Mouse (Mus musculus) forebrain, embryonic 14.5 days (tissue): ENCODE results near the gene Ten1. TPM values are rescaled to one million over a fixed set of nuclear protein-coding genes. Genes with fewer than 3 reads are reported as not detected.

Experiments
- ATAC-seq: fragments of 200-750 bp; cut with Nextera tagmentation; 2 replicates; pipeline ENCODE4 v1.8.0; 2017; ENCODE audit warnings: mild to moderate bottlenecking, moderate library complexity
- DNase-seq: peaks from one replicate; pipeline ENCODE4 v3.0.0-alpha.2; 2015; ENCODE audit warnings: low spot score
- H3K27ac ChIP-seq: fragments of 300-500 bp; sonication (generic); 2 replicates; pipeline ENCODE4 v1.5.1; 2014; ENCODE audit warnings: low read depth, mild to moderate bottlenecking, control low read depth, low read length, moderate library complexity
- H3K27me3 ChIP-seq: fragments of 300-500 bp; sonication (generic); replicated peaks from 2 replicates; pipeline ENCODE4 v1.6.1; 2014; ENCODE audit warnings: low read length, control low read depth, mixed read lengths; ENCODE audit not compliant: control insufficient read depth, insufficient read depth
- H3K36me3 ChIP-seq: fragments of 300-500 bp; sonication (generic); 2 replicates; pipeline ENCODE4 v1.6.1; 2014; ENCODE audit warnings: low read length, control low read depth; ENCODE audit not compliant: control insufficient read depth, insufficient read depth
- H3K4me1 ChIP-seq: fragments of 300-500 bp; sonication (generic); 2 replicates; pipeline ENCODE4 v1.6.1; 2014; ENCODE audit warnings: antibody characterized with exemption, low read length, control low read depth; ENCODE audit not compliant: control insufficient read depth, insufficient read depth
- H3K4me2 ChIP-seq: fragments of 300-500 bp; sonication (generic); 2 replicates; pipeline ENCODE4 v1.6.1; 2014; ENCODE audit warnings: mild to moderate bottlenecking, control low read depth, low read length
- H3K4me3 ChIP-seq: fragments of 300-500 bp; sonication (generic); 2 replicates; pipeline ENCODE4 v1.5.1; 2014; ENCODE audit warnings: low read depth, low read length, control low read depth
- H3K9ac ChIP-seq: fragments of 300-500 bp; sonication (generic); 2 replicates; pipeline ENCODE4 v1.6.1; 2014; ENCODE audit warnings: mild to moderate bottlenecking, low read length, control low read depth, moderate library complexity
- H3K9me3 ChIP-seq: fragments of 300-500 bp; sonication (generic); replicated peaks from 2 replicates; pipeline ENCODE4 v1.6.1; 2016; ENCODE audit warnings: low read length, control low read depth, mixed read lengths; ENCODE audit not compliant: control insufficient read depth
- WGBS: fragments of 180-500 bp; shearing (Covaris S2); extraction: QIAGEN DNeasy Blood & Tissue Kit; methylation state at CpG from one replicate; pipeline ENCODE4 v1.1.7; 2014; 5-methylcytosine and 5-hydroxymethylcytosine counted together
- polyA plus RNA-seq: library from polyadenylated mRNA; unstranded; fragments of >200 nt; fragmentation: Nextera tagmentation; extraction: Ambion mirVana; gene quantifications from 2 replicates; pipeline ENCODE4 v1.2.1, GENCODE M21; 2014

The Ten1 gene
- polyA plus RNA-seq, 1 experiment from 2014 or later: 81.8 TPM

DNA sequence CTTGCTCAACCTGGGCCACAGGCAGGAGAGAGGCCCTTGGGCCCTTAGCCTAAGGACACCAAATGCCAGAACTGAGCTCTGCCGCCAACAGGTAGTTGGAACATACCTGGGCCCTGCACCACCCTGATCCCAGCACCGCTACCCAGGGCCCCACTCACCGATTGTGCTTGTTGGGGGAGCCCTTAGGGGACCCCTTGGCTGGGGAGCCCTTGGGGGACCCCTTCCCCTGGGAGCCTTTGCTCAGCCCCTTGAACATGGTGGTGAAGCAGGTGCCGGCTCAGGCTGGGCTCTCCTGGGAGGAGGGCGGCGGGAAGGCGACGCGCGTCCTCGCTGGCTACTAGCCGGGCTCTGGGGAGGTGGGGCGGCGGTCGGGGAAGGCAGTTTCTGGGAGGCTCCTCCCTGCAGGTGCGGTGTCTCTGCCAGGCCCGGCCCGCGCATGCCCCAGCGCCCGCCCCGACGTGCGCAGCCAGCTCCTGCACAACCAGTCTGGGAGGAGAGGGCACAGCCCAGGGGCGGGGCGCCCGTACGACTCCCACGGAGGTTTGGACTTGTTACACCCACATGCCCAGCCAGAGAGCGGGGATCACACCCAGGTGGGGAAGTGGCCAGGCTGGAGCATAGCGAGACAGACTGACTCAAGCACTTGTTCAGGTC, 39.2 kb downstream of the Ten1 start, which contains the start of gene Evpl:
TSS of gene Evpl (minus strand) at position 336 of the 654 bp plus-strand sequence.
- Histone ChIP-seq H3K27me3 (peaks cover 10% of the 10 kb centered on the region; the same call in 1 of the 2 replicates), H3K4me3 (no peak within 1 kb of the TSS), H3K36me3 (peaks cover 3% of the 10 kb centered on the region; the same call in 1 of the 2 replicates), H3K9ac (0 out of 2 replicates have a peak within 1 kb of the TSS, but pooled peaks have one; percentile 25), H3K4me2 (no peak within 1 kb of the TSS), H3K4me1 (no peaks in the 10 kb centered on the region), H3K27ac (no peak within 1 kb of the TSS), H3K9me3 (no peaks in the 10 kb centered on the region)
- no peak for ATAC-seq
- 9% methylated on average over 29 of the region's 31 CpGs for WGBS
- no peak for DNase-seq

DNA sequence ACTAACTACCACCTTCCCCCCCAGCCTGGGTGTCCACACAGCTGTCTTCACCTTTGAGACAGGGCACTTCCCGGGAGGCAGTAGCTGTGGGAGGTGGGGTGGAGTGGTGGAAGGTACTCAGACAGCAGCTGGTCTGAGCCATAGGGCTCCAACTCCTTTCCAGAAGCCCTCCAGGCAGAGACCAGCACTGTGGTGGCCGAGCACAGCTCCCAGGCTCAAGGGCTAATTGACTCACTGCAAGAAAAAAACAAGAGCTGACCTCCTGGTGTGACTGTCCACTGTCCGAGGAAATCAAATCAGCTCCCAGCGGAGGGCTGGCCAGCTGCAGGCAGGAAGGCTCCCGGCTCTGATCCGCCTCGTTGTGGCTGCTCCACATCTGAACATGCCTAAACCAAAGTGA, 41.1 kb downstream of the Ten1 start:
- Histone ChIP-seq H3K4me3 (no peak overlapping the region), H3K27ac (no peak overlapping the region), H3K4me2 (no peak overlapping the region), H3K9ac (no peak overlapping the region), H3K4me1 (no peaks in the 10 kb centered on the region), H3K27me3 (peaks cover 10% of the 10 kb centered on the region; the same call in 1 of the 2 replicates), H3K36me3 (peaks cover 23% of the 10 kb centered on the region), H3K9me3 (no peaks in the 10 kb centered on the region)
- DNase-seq (no peak), ATAC-seq (no peak)
- 11% methylated on average over 7 of the region's 7 CpGs for WGBS

DNA sequence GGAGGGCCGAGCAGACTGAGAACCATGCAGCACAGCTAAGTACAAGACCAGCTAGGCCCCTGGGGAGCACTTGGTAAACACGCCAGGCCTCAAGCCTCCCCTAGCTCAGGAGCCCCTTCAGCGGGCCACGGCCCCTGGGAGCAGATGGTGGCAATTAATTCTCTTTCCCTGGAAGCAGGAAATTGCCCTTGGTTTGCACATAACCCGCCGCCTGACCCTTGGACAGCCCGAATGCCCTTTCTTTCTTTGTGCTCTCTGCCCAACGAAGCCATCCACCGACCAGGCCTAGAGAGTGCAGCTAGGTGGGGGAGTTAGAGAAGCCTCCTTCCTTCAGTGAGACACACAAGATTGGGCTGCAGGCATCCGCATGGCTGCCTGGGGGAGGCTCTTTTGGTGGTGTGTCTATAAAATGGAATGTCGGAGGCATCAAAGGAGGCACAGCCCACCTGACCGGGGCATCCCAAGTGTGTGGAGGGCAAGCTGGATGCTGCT, 43.1 kb downstream of the Ten1 start:
- no peak overlapping the region for H3K27ac ChIP-seq
- H3K4me2 ChIP-seq: no peak overlapping the region
- H3K4me1 ChIP-seq: no peaks in the 10 kb centered on the region
- no peaks in the 10 kb centered on the region for H3K9me3 ChIP-seq
- ATAC-seq (no peak), DNase-seq (no peak)
- H3K36me3 ChIP-seq: peaks cover 43% of the 10 kb centered on the region
- 75% methylated on average over 12 of the region's 12 CpGs for WGBS
- peaks cover 10% of the 10 kb centered on the region; the same call in 1 of the 2 replicates for H3K27me3 ChIP-seq
- H3K9ac ChIP-seq: no peak overlapping the region
- H3K4me3 ChIP-seq: no peak overlapping the region

DNA sequence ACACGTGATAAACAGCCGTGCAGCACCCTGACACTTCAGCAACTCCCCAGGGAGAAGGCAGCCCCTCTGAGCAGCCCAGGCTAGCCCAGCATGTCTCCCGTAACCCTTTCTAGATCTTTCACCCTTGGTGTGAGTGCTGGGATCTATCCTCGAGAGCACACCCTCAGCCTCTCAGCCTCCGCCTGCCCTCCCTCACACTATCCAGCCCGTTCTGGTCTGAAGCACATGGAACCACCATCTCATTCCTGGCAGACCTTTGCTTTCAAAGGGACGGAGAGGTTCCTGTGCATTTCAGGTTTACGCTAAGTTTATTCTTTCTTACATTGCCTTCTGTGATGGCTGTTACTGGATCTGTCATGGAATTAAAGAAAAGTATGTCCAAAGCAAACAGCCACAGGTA, 45.9 kb downstream of the Ten1 start:
- ATAC-seq (no peak), DNase-seq (no peak)
- no peaks in the 10 kb centered on the region for H3K9me3 ChIP-seq
- 88% methylated on average over 8 of the region's 8 CpGs for WGBS
- no peak overlapping the region for H3K4me3 ChIP-seq
- no peaks in the 10 kb centered on the region for H3K27me3 ChIP-seq
- no peak overlapping the region for H3K9ac ChIP-seq
- no peak overlapping the region for H3K27ac ChIP-seq
- H3K4me1 ChIP-seq: no peaks in the 10 kb centered on the region
- peaks cover 71% of the 10 kb centered on the region for H3K36me3 ChIP-seq
- H3K4me2 ChIP-seq: no peak overlapping the region

DNA sequence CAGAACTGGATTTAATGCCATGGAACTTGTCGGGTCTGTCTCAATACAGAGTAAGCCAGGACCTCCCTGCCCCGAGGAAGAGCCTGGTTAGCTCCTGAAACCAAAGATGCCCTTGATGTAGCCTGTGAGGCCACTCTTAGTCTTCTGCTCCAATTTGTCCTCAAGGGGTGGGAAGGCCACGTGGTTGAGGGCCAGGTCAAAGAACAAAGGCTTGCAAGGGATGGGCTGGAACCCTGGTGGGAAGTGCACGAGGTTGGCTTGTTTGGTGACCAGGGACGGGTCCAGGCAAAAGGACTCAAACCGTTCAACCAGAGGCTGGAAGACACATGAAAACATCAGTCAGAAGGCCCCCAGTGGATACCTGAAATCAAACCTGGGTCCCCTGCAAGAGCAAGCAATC, 47.0 kb downstream of the Ten1 start:
- H3K36me3 ChIP-seq: peaks cover 81% of the 10 kb centered on the region
- ATAC-seq (no peak), DNase-seq (no peak)
- H3K4me1 ChIP-seq: no peaks in the 10 kb centered on the region
- no peaks in the 10 kb centered on the region for H3K9me3 ChIP-seq
- H3K4me3 ChIP-seq: no peak overlapping the region
- no peak overlapping the region for H3K9ac ChIP-seq
- no peaks in the 10 kb centered on the region for H3K27me3 ChIP-seq
- no peak overlapping the region for H3K4me2 ChIP-seq
- H3K27ac ChIP-seq: no peak overlapping the region
- 82% methylated on average over 6 of the region's 6 CpGs for WGBS

DNA sequence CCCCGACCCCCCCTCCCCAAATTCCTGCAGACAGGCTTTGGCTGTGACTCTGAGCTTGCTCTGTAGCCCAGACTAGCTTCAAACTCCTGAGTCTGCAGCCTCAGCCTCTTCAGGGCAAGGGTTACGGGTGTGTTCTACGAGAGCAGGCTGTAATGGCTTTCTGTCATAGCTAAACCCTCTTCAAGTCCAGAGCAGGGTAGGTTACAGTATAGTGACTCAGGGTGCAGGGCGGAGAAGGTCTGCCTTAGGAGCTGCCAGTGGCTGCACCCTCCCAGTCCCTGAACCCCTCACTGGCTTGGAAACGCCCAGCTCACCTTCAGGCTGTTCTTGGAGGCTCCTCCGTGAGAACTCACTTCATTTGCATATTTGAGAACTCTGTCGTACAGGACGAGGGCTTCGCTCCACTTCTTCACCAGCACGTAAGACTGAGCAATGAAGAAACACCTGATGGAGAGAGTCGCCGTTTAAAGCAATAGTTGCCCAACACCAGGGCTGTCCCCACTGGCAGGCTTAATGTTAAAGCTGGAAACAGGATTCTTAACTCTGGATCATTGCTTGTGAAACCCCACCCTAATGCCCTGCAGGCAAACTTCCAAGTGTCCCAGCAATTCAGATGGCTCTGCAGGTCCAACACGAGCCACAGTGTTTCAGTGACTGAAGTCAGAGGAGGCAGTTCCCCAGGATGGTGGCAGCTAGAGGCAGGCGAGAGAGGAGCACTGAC, 49.0 kb downstream of the Ten1 start:
- DNase-seq: no peak
- Histone ChIP-seq H3K4me1 (no peaks in the 10 kb centered on the region), H3K9ac (no peak overlapping the region), H3K4me2 (no peak overlapping the region), H3K27ac (no peak overlapping the region), H3K27me3 (no peaks in the 10 kb centered on the region), H3K9me3 (no peaks in the 10 kb centered on the region), H3K4me3 (no peak overlapping the region), H3K36me3 (peaks cover 100% of the 10 kb centered on the region)
- ATAC-seq: no peak
- WGBS: 90% methylated on average over 14 of the region's 14 CpGs

DNA sequence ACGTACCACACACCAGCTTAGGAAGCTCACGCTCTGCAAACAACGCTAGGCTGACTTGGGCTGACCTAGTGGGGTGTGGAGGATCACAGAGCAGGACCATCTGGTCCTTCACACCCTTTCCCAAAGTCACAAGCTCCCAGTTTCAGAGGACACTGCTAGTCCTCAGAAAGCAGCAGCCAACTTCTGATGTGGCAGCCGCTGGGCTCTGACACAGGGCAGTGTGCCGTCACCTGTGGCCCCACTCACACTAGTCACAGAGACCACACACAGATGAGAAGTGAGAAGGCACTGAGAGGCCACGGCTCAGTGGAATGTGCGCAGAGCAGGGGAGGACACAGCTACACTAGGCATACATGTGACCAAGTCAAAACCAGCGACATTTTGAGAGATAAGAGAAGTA, 52.2 kb downstream of the Ten1 start:
- no peaks in the 10 kb centered on the region for H3K9me3 ChIP-seq
- no peaks in the 10 kb centered on the region for H3K27me3 ChIP-seq
- no peaks in the 10 kb centered on the region for H3K4me1 ChIP-seq
- no peak overlapping the region for H3K27ac ChIP-seq
- no peak for ATAC-seq
- WGBS: 94% methylated on average over 8 of the region's 8 CpGs
- peaks cover 96% of the 10 kb centered on the region for H3K36me3 ChIP-seq
- no peak overlapping the region for H3K4me2 ChIP-seq
- no peak overlapping the region for H3K4me3 ChIP-seq
- H3K9ac ChIP-seq: no peak overlapping the region
- no peak for DNase-seq

DNA sequence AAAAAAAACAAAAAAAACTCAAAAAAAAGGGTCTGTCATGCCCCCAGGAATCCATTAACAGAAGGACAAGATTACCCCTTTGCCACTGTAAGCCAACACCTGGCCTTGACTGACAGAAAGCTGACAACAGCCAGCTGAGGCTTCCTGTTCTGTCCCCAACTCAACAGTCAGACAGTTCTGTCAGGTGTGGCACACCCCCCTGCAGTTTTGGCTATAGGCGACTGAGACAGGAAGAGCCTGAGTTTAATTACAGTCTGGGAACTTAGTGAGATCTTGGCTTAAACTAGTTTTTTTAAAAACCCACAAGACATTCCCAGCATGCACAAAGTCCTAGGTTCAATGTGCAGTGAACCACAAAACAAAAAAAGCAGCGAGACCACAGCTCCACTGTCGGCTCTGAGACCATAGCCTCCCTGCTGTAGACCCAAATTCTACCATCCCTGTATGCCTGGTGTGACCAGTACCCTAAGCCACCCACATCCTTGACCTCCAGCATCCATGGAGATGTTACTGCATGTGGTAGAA, 54.5 kb downstream of the Ten1 start:
- WGBS: 88% methylated on average over 3 of the region's 3 CpGs
- Histone ChIP-seq H3K4me2 (no peak overlapping the region), H3K4me1 (no peaks in the 10 kb centered on the region), H3K9me3 (no peaks in the 10 kb centered on the region), H3K4me3 (no peak overlapping the region), H3K9ac (no peak overlapping the region), H3K36me3 (peaks cover 94% of the 10 kb centered on the region), H3K27me3 (no peaks in the 10 kb centered on the region), H3K27ac (no peak overlapping the region)
- no peak for DNase-seq
- ATAC-seq: no peak

DNA sequence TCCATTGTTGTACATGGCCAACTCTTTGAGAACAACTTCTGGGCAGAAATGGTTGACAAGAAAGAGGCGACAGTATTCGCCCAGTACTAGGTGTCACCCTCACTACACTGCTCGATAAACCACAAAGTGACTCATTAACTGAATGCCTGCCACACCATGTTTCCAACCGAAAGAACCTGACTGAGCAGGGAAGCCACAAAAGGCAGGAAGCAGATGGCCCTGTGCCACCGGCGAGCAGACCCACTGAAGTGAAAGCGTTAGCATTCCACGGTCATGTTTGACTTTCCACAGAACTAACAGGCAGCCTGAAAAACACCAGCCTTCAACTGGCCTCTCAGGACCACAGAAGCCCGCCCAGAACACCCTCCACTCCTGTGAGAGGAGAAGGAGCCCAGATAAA, 56.0 kb downstream of the Ten1 start:
- H3K4me1 ChIP-seq: no peaks in the 10 kb centered on the region
- H3K4me3 ChIP-seq: no peak overlapping the region
- no peak overlapping the region for H3K9ac ChIP-seq
- H3K27ac ChIP-seq: no peak overlapping the region
- no peaks in the 10 kb centered on the region for H3K27me3 ChIP-seq
- DNase-seq (no peak), ATAC-seq (no peak)
- H3K9me3 ChIP-seq: no peaks in the 10 kb centered on the region
- 86% methylated on average over 9 of the region's 9 CpGs for WGBS
- H3K36me3 ChIP-seq: peaks cover 94% of the 10 kb centered on the region
- H3K4me2 ChIP-seq: no peak overlapping the region
